Mouse (Mus musculus) C2C12 (cell line): ENCODE results near the gene B4galt3.

ENCODE experiments used
- CEBPB ChIP-seq: IDR thresholded peaks from one replicate; pipeline ENCODE4 v1.6.1; 2011; ENCODE audit warnings: low read depth, mild to moderate bottlenecking, control low read depth, moderate library complexity
- CTCF ChIP-seq: IDR thresholded peaks from one replicate; pipeline ENCODE4 v1.5.1; 2011; ENCODE audit not compliant: control insufficient read depth, insufficient read depth, insufficient read length
- FOSL1 ChIP-seq: IDR thresholded peaks from one replicate; pipeline ENCODE4 v1.8.0; 2011; ENCODE audit warnings: mild to moderate bottlenecking, low read length; ENCODE audit not compliant: poor library complexity, insufficient read depth, severe bottlenecking
- USF1 ChIP-seq: IDR thresholded peaks from one replicate; pipeline ENCODE4 v1.6.1; 2011; ENCODE audit warnings: low read depth, mild to moderate bottlenecking, control low read depth, moderate library complexity

- TF ChIP-seq CTCF = no peak
- no peak for TF ChIP-seq USF1
- no peak for TF ChIP-seq CEBPB
- no peak for TF ChIP-seq FOSL1
Observed at GRCm38 (mm10) chr1:171283188-171284160, 13.3 kb downstream of the B4galt3 start.
